Mouse (Mus musculus) forebrain, embryonic 16.5 days (tissue): ENCODE results near the gene Rnpep. TPM values are rescaled to one million over a fixed set of nuclear protein-coding genes. Genes with fewer than 3 reads are reported as not detected.

ENCODE experiments used
- ATAC-seq: fragments of 200-750 bp; cut with Nextera tagmentation; 2 replicates; pipeline ENCODE4 v1.8.0; 2017; ENCODE audit warnings: mild to moderate bottlenecking, moderate library complexity
- H3K27ac ChIP-seq: fragments of 300-500 bp; sonication (generic); 2 replicates; pipeline ENCODE4 v1.5.1; 2014; ENCODE audit warnings: low read length, control low read depth
- H3K27me3 ChIP-seq: fragments of 300-500 bp; sonication (generic); replicated peaks from 2 replicates; pipeline ENCODE4 v1.6.1; 2014; ENCODE audit warnings: low read length; ENCODE audit not compliant: control insufficient read depth, insufficient read depth
- H3K36me3 ChIP-seq: fragments of 300-500 bp; sonication (generic); 2 replicates; pipeline ENCODE4 v1.6.1; 2014; ENCODE audit not compliant: control insufficient read depth, insufficient read depth
- H3K4me1 ChIP-seq: fragments of 300-500 bp; sonication (generic); replicated peaks from 2 replicates; pipeline ENCODE4 v1.6.1; 2014; ENCODE audit warnings: low read length; ENCODE audit not compliant: control insufficient read depth, insufficient read depth
- H3K4me2 ChIP-seq: fragments of 300-500 bp; sonication (generic); 2 replicates; pipeline ENCODE4 v1.6.1; 2014; ENCODE audit warnings: mild to moderate bottlenecking, low read length, control low read depth
- H3K4me3 ChIP-seq: fragments of 300-500 bp; sonication (generic); replicated peaks from 2 replicates; pipeline ENCODE4 v1.5.1; 2014; ENCODE audit warnings: mild to moderate bottlenecking, low read length, control low read depth
- H3K9ac ChIP-seq: fragments of 300-500 bp; sonication (generic); replicated peaks from 2 replicates; pipeline ENCODE4 v1.6.1; 2014; ENCODE audit warnings: low read depth, low read length, control low read depth
- H3K9me3 ChIP-seq: fragments of 300-500 bp; sonication (generic); 2 replicates; pipeline ENCODE4 v1.6.1; 2016; ENCODE audit warnings: low read length; ENCODE audit not compliant: control insufficient read depth
- WGBS: fragments of 180-500 bp; shearing (Covaris S2); extraction: QIAGEN DNeasy Blood & Tissue Kit; methylation state at CpG from one replicate; pipeline ENCODE4 v1.1.7; 2014; 5-methylcytosine and 5-hydroxymethylcytosine counted together
- polyA plus RNA-seq: library from polyadenylated mRNA; unstranded; fragments of >200 nt; fragmentation: Nextera tagmentation; extraction: Ambion mirVana; gene quantifications from 2 replicates; pipeline ENCODE4 v1.2.1, GENCODE M21; 2015

The Rnpep gene
- polyA plus RNA-seq, 1 experiment from 2014 or later: 100 TPM

DNA sequence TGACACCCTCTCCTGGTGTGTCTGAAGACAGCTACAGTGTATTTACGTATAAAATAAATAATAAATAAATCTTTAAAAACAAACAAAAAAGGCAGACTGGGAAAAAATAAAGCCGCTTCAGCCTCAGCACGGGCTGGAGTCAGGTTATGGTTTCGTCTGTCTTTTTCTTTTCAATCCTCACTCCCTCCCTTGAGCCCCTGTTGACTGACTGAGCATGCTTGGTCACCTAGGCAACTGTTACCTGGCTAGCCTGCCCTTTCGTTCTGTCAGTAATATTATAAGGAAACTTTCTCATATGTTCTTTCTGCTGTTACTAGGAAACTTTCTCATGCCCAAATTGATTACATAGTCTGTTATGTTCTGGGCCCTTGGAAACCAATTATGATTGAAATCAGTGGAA, 7.0 kb upstream of the Rnpep start:
- 75% methylated on average over 5 of the region's 5 CpGs for WGBS
- Histone ChIP-seq H3K27me3 (no peaks in the 10 kb centered on the region), H3K4me1 (no peaks in the 10 kb centered on the region), H3K4me3 (no peak overlapping the region), H3K4me2 (no peak overlapping the region), H3K9me3 (no peaks in the 10 kb centered on the region), H3K9ac (no peak overlapping the region), H3K27ac (no peak overlapping the region), H3K36me3 (peaks cover 6% of the 10 kb centered on the region)
- ATAC-seq: no peak

DNA sequence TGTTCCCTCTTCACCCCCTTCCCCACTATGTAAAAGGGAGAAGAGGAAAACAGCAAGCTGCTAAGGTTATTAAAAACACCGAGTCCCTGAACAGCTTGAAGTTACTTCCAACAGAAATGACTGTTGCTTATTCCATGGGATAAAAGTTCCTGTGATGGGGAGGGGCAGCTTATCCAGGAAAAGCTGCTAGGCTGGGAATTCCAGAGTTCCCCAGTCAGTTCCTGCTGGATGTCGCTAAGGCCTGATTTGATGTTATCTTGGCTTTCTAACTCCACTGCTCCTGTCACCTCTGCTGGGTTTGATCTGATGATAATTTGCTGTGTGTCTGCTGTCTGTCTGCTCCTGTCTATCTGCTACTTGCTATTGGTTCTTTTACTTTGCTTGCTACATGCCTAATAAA, 2.4 kb upstream of the Rnpep start:
- Histone ChIP-seq H3K4me2 (no peak overlapping the region), H3K27ac (no peak overlapping the region)
- WGBS: 76% methylated on average over 2 of the region's 2 CpGs

DNA sequence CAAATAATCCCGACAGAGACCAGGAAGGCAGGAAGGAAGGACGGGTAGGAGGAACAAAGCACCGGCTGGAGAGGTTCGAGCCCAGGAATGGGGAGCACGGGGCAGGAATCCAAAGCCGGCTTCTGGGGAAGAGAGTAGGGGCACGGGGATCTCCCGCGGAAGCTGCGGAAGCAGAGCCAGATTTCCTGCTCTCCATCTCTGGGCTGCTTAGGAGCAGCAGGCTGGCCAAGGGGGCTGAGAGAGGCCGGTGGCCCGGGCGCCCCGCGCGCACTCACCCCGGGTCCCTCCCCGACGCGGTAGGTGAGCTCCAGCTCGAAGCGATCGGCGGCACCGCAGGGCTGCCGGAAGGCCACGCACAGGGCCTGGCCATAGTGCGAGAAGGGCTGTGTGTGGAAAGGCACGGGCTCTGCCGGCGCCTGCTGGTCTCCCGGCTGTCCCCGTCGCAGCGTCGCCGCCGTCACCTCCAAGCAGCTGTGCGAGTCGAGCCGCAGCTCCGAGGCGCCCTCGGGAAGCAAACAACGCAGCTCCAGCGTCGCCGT, 528 bp downstream of the Rnpep start:
- Histone ChIP-seq H3K4me3 (peak overlapping the region; percentile 77), H3K27ac (peak overlapping the region; percentile 90), H3K9ac (peak overlapping the region; percentile 98), H3K9me3 (no peaks in the 10 kb centered on the region), H3K36me3 (peaks cover 2% of the 10 kb centered on the region; the same call in 1 of the 2 replicates), H3K4me1 (peaks cover 17% of the 10 kb centered on the region), H3K4me2 (peak overlapping the region; percentile 61), H3K27me3 (no peaks in the 10 kb centered on the region)
- under 1% methylated on average over 48 of the region's 48 CpGs for WGBS
- ATAC-seq: peak; percentile 85

More for the DNA sequence above, 2.4 kb upstream of the Rnpep start:
- ATAC-seq: no peak
- Histone ChIP-seq H3K9ac (no peak overlapping the region), H3K9me3 (no peaks in the 10 kb centered on the region), H3K4me1 (peaks cover 11% of the 10 kb centered on the region), H3K36me3 (no peaks in the 10 kb centered on the region), H3K4me3 (no peak overlapping the region), H3K27me3 (no peaks in the 10 kb centered on the region)

DNA sequence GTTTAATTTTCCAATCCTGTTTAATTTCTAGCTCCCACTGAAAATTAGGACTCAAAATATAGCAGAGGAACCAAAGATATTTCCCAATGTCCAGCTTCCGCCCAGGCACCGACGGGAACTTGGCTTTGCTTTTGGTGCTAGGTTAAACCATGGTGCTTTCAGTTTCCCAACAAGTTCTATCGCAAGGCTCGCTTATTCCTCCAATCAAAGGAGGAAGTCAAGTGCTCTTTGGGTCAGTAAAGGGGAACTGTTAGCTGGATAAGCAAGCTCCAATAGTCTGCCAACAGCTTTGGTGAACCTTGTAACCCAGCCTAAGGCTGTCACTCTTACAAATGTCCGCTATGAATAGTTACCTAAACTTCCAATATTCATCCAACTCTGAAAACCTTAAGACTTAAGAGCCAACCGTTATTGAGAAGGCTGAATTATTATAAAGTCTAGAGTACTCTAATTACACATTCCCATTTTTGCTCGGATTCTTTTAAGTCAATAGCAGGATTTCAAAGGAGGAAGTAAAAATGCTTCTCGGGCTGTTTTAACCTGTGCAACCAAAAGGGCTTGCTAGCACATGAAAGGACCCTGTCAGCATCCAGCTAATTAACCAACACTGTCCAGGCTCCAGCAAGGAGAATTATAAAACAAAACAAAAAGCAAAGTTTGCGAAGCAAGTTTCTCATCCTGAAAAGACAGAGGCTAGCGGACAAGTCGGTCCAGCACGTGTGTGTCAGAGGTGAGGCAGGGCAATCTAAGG, 1.2 kb downstream of the Rnpep start:
- Histone ChIP-seq H3K4me1 (peaks cover 17% of the 10 kb centered on the region), H3K27me3 (no peaks in the 10 kb centered on the region), H3K4me3 (peak overlapping the region; percentile 77), H3K9ac (peak overlapping the region; percentile 98), H3K9me3 (no peaks in the 10 kb centered on the region), H3K36me3 (peaks cover 7% of the 10 kb centered on the region), H3K4me2 (peak overlapping the region; percentile 61), H3K27ac (0 out of 2 replicates have a peak overlapping the region, but pooled peaks have one; percentile 90)
- WGBS: 32% methylated on average over 13 of the region's 13 CpGs
- ATAC-seq: no peak

DNA sequence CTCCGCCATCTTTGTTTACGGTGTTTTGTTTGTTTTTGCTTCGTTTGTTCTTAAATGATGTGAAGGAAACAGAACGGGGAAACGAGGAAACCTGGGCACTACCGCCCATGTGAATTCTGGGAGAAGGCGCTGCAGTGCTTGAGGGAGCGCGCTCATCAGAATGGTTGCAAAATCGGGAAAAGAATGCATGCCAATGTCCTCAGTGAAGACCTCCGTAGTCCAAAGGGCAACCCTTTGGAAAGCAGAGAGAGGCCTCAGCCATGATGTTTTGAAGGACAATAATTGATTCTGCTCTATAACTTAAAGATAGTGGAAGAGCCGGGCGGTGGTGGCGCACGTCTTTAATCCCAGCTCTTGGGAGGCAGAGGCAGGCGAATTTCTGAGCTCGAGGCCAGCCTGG, 2.0 kb downstream of the Rnpep start:
- no peaks in the 10 kb centered on the region for H3K9me3 ChIP-seq
- ATAC-seq: no peak
- WGBS: 96% methylated on average over 17 of the region's 17 CpGs
- peaks cover 17% of the 10 kb centered on the region for H3K4me1 ChIP-seq
- no peak overlapping the region for H3K4me3 ChIP-seq
- H3K9ac ChIP-seq: no peak overlapping the region
- H3K4me2 ChIP-seq: no peak overlapping the region
- H3K27ac ChIP-seq: no peak overlapping the region
- H3K27me3 ChIP-seq: no peaks in the 10 kb centered on the region
- peaks cover 13% of the 10 kb centered on the region for H3K36me3 ChIP-seq

DNA sequence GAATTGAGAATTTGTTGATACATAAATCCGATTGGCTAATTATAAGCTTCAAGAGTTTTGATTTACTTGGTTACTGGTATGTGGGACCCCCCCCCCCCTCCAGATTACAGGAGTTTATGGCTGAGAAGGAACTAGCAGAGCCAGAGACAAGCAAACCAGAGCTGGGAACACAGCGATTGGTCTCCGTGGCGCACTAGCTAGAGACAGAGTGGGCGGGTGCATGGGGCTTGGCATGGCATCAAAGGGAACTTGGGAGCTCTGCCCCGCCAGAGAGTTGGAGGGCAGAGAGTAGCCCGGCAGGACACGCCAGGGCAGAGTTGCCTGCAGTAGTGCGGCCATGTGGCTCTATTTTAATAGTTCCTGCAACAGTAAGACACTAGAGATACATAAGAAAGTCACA, 3.2 kb downstream of the Rnpep start:
- Histone ChIP-seq H3K9me3 (no peaks in the 10 kb centered on the region), H3K4me3 (no peak overlapping the region), H3K4me1 (peaks cover 17% of the 10 kb centered on the region), H3K4me2 (no peak overlapping the region), H3K27ac (no peak overlapping the region), H3K36me3 (peaks cover 23% of the 10 kb centered on the region), H3K9ac (no peak overlapping the region), H3K27me3 (no peaks in the 10 kb centered on the region)
- WGBS: 44% methylated on average over 9 of the region's 9 CpGs
- no peak for ATAC-seq

DNA sequence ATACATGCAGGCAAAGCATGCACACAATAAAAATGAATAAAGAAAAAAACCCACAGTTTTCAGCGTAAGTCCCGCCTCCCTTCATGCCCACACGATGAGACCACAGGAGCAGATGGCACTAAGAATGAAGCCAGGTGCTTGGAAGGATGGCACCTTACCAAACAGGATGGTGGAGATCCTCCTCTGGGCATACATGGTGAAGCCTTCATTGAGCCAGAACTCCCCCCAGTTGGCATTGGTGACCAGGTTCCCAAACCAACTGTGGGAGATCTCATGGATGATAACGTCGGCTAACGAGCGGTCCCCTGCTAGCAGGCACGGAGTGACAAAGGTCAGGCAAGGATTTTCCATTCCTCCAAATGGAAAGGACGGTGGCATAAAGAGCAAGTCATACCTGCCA, 12.5 kb downstream of the Rnpep start:
- ATAC-seq: no peak
- Histone ChIP-seq H3K4me2 (no peak overlapping the region), H3K27ac (no peak overlapping the region), H3K36me3 (peaks cover 20% of the 10 kb centered on the region), H3K4me1 (no peaks in the 10 kb centered on the region), H3K9ac (no peak overlapping the region), H3K27me3 (no peaks in the 10 kb centered on the region), H3K4me3 (no peak overlapping the region), H3K9me3 (no peaks in the 10 kb centered on the region)
- WGBS: 71% methylated on average over 9 of the region's 9 CpGs

DNA sequence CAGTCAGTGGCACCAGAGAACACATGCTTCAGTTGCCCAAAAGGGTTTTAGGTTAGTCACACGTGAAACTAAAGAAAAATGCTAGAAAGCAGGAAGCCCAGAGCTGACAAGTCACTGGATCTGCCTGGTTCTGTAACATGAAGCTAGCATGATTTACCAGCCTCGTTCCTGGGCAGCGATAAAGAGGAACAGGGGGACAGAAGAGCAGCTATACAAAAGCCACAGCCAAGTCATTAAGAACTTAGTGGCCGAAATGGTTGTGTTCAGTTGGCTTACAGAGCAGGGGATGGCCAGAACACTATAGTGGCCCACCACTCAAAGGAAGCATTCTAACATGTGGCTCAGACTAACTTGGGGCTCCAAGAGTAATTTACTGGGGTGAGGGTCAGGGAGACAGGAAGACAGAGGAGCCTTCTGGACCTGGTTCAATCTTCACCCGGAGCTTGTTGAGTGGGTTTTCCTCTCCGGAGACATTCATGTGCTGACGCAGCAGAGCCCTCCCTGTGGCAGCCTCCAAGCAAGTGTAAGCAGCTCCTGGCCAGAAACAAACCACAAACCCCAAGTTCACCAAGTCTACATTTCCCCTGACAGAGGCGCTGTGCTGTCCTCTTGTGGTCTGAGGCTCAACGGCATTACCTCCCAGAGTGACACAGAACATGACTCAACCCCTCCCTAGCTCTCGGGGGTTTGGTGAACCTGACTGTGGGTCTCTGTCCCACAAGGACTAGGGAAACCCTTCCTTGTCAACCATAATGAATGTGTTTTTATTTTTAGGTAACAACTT, 16.0 kb downstream of the Rnpep start:
- peaks cover 30% of the 10 kb centered on the region for H3K36me3 ChIP-seq
- WGBS: 90% methylated on average over 10 of the region's 10 CpGs
- no peak for ATAC-seq

DNA sequence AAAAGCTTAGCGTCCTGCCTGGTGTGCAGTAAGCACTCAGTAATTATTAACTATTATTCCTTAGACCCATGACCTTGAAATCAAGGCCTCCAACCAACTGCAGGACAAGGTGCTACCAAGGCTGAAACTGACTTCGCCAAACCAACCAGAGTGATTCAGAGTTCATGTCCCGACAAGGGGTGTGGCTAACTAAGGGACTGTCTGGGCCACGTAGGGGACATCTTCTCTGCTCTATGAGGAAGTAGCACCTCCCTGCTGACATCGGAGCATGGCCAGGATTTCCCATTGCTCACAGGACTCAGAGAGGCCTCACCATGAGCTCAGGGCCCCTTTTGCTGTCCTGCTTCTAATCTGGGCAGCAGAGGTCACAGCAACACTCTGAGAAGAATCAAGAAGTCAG, 18.1 kb downstream of the Rnpep start:
- Histone ChIP-seq H3K36me3 (peaks cover 30% of the 10 kb centered on the region), H3K4me2 (no peak overlapping the region), H3K27ac (no peak overlapping the region), H3K4me1 (no peaks in the 10 kb centered on the region), H3K9me3 (no peaks in the 10 kb centered on the region), H3K9ac (no peak overlapping the region), H3K27me3 (no peaks in the 10 kb centered on the region), H3K4me3 (no peak overlapping the region)
- 90% methylated on average over 5 of the region's 5 CpGs for WGBS
- no peak for ATAC-seq

More for the DNA sequence above, 16.0 kb downstream of the Rnpep start:
- H3K27me3 ChIP-seq: no peaks in the 10 kb centered on the region
- no peak overlapping the region for H3K4me3 ChIP-seq
- no peaks in the 10 kb centered on the region for H3K9me3 ChIP-seq
- no peak overlapping the region for H3K27ac ChIP-seq
- no peak overlapping the region for H3K9ac ChIP-seq
- H3K4me1 ChIP-seq: no peaks in the 10 kb centered on the region
- no peak overlapping the region for H3K4me2 ChIP-seq
